Mouse (Mus musculus) CH12.LX (cell line): ENCODE data around the gene Actl10. TPM values are rescaled to one million over a fixed set of nuclear protein-coding genes. Genes with fewer than 3 reads are reported as not detected.

Experiments used
- DNase-seq: peaks from one replicate; pipeline ENCODE4 v3.0.0-alpha.2; 2013; ENCODE audit errors: extremely low read depth
- H3K27ac ChIP-seq: 2 replicates; pipeline ENCODE4 v1.5.1; 2012; ENCODE audit warnings: low read depth, mild to moderate bottlenecking, control low read depth, moderate library complexity; ENCODE audit not compliant: insufficient read depth
- H3K27me3 ChIP-seq: replicated peaks from 2 replicates; pipeline ENCODE3; 2012; ENCODE audit warnings: inconsistent platforms
- H3K36me3 ChIP-seq, 2 experiments: replicated peaks in 1 of 2; 2 replicates each; pipeline versions ENCODE3 to v1.6.1; 2012; ENCODE audit warnings: inconsistent platforms in 1 of 2, low read length in 1 of 2, mild to moderate bottlenecking in 1 of 2, mixed read lengths in 1 of 2, moderate library complexity in 1 of 2; ENCODE audit not compliant: control insufficient read depth in 1 of 2, insufficient read depth in 1 of 2
- H3K4me1 ChIP-seq, 2 experiments: 2 replicates each; pipeline ENCODE4 v1.6.1; 2012; ENCODE audit warnings: inconsistent platforms in 1 of 2, moderate library complexity in 1 of 2; ENCODE audit not compliant: insufficient read depth in 2 of 2, control insufficient read depth in 1 of 2
- H3K4me2 ChIP-seq: 2 replicates; pipeline ENCODE4 v1.6.1; 2012; ENCODE audit warnings: low read depth, mild to moderate bottlenecking, control low read depth; ENCODE audit not compliant: poor library complexity, insufficient read depth, severe bottlenecking
- H3K4me3 ChIP-seq, 3 experiments: fragments of 150-350 bp in 1 of 3; sonication (generic) in 1 of 3; replicated peaks in 1 of 3; 2 replicates each; pipeline versions ENCODE3 to v1.5.1; 2011 to 2012; ENCODE audit warnings: low read depth in 2 of 3, low read length in 2 of 3, mild to moderate bottlenecking in 2 of 3, moderate library complexity in 2 of 3, control low read depth in 1 of 3, improper control_type of control experiment in 1 of 3, inconsistent platforms in 1 of 3, mixed read lengths in 1 of 3; ENCODE audit not compliant: poor library complexity in 1 of 3
- H3K79me2 ChIP-seq: replicated peaks from 2 replicates; pipeline ENCODE4 v1.6.1; 2012; ENCODE audit warnings: mild to moderate bottlenecking, moderate library complexity; ENCODE audit not compliant: control insufficient read depth, poor library complexity, insufficient read depth, severe bottlenecking; ENCODE audit errors: extremely low read depth
- H3K9ac ChIP-seq: 2 replicates; pipeline ENCODE4 v1.6.1; 2012; ENCODE audit warnings: low read depth, mild to moderate bottlenecking, control low read depth, moderate library complexity; ENCODE audit not compliant: insufficient read depth
- H3K9me3 ChIP-seq: replicated peaks from 2 replicates; pipeline ENCODE3; 2012; ENCODE audit warnings: low read length, inconsistent platforms, mixed read lengths
- CHD1 ChIP-seq: IDR thresholded peaks from 2 replicates; pipeline ENCODE4 v1.6.1; 2012; ENCODE audit warnings: low read depth, low read length, improper control_type of control experiment, inconsistent platforms
- EP300 ChIP-seq: IDR thresholded peaks from 2 replicates; pipeline ENCODE4 v1.6.1; 2011; ENCODE audit warnings: low read length, improper control_type of control experiment
- GABPA ChIP-seq: IDR thresholded peaks from 2 replicates; pipeline ENCODE4 v1.6.1; 2012; ENCODE audit warnings: low read depth, low read length, improper control_type of control experiment, inconsistent platforms; ENCODE audit not compliant: insufficient replicate concordance
- HCFC1 ChIP-seq: IDR thresholded peaks from 2 replicates; pipeline ENCODE4 v1.6.1; 2012; ENCODE audit warnings: low read depth, mild to moderate bottlenecking, inconsistent platforms, low read length, improper control_type of control experiment
- IRF4 ChIP-seq: IDR thresholded peaks from 2 replicates; pipeline ENCODE4 v1.6.1; 2014; ENCODE audit warnings: low read depth, mild to moderate bottlenecking, inconsistent platforms, low read length, improper control_type of control experiment
- JUN ChIP-seq: IDR thresholded peaks from 2 replicates; pipeline ENCODE4 v1.6.1; 2011; ENCODE audit warnings: low read depth, mild to moderate bottlenecking, low read length, improper control_type of control experiment, moderate library complexity; ENCODE audit not compliant: insufficient read depth
- MAFK ChIP-seq: IDR thresholded peaks from 2 replicates; pipeline ENCODE4 v1.6.1; 2011; ENCODE audit warnings: low read length, improper control_type of control experiment; ENCODE audit not compliant: insufficient replicate concordance
- MAX ChIP-seq: IDR thresholded peaks from 2 replicates; pipeline ENCODE4 v1.6.1; 2011; ENCODE audit warnings: low read length, improper control_type of control experiment
- MAZ ChIP-seq: IDR thresholded peaks from 2 replicates; pipeline ENCODE4 v1.6.1; 2012; ENCODE audit warnings: low read depth, mild to moderate bottlenecking, inconsistent platforms, low read length, improper control_type of control experiment, moderate library complexity
- MEF2A ChIP-seq: IDR thresholded peaks from 2 replicates; pipeline ENCODE4 v1.6.1; 2014; ENCODE audit warnings: low read depth, mild to moderate bottlenecking, inconsistent platforms, low read length, improper control_type of control experiment, borderline replicate concordance
- NELFE ChIP-seq: IDR thresholded peaks from 2 replicates; pipeline ENCODE4 v1.6.1; 2011; ENCODE audit warnings: low read depth, low read length, improper control_type of control experiment
- NRF1 ChIP-seq: IDR thresholded peaks from 2 replicates; pipeline ENCODE4 v1.6.1; 2014; ENCODE audit warnings: low read depth, mild to moderate bottlenecking, inconsistent platforms, low read length, improper control_type of control experiment, moderate library complexity
- PAX5 ChIP-seq: IDR thresholded peaks from 2 replicates; pipeline ENCODE4 v1.6.1; 2012; ENCODE audit warnings: low read length, inconsistent platforms, mixed read lengths
- POLR2A ChIP-seq: IDR thresholded peaks from 2 replicates; pipeline ENCODE4 v1.6.1; 2011; ENCODE audit warnings: low read depth, mild to moderate bottlenecking, improper control_type of control experiment, low read length
- RAD21 ChIP-seq: IDR thresholded peaks from 2 replicates; pipeline ENCODE4 v1.6.1; 2011; ENCODE audit warnings: low read depth, mild to moderate bottlenecking, low read length, improper control_type of control experiment, moderate library complexity
- SMC3 ChIP-seq: IDR thresholded peaks from 2 replicates; pipeline ENCODE4 v1.6.1; 2011; ENCODE audit warnings: low read depth, low read length, improper control_type of control experiment
- TBP ChIP-seq: conservative IDR thresholded peaks from 2 replicates; pipeline ENCODE4 v1.6.1; 2011; ENCODE audit warnings: low read depth, low read length, improper control_type of control experiment
- TCF12 ChIP-seq: IDR thresholded peaks from 2 replicates; pipeline ENCODE4 v1.6.1; 2014; ENCODE audit warnings: low read depth, mild to moderate bottlenecking, inconsistent platforms, low read length, improper control_type of control experiment
- USF1 ChIP-seq: IDR thresholded peaks from 2 replicates; pipeline ENCODE4 v1.6.1; 2014; ENCODE audit warnings: low read depth, mild to moderate bottlenecking, inconsistent platforms, low read length, improper control_type of control experiment
- ZKSCAN1 ChIP-seq: IDR thresholded peaks from 2 replicates; pipeline ENCODE4 v1.6.1; 2012; ENCODE audit warnings: low read depth, inconsistent platforms, low read length, improper control_type of control experiment, borderline replicate concordance
- ZNF384 ChIP-seq: IDR thresholded peaks from 2 replicates; pipeline ENCODE4 v1.6.1; 2012; ENCODE audit warnings: low read depth, low read length, improper control_type of control experiment, inconsistent platforms
- dilution Hi-C: fragments of 300-500 bp; cut with MboI; formaldehyde crosslinking; loops from 2 replicates; pipeline ENCODE4 v1.14.3; 2020; ENCODE audit warnings: low sequenced_read_pairs; ENCODE audit not compliant: extremely low pct_unique_long_range_greater_than_20kb, extremely low pct_ligation_motif_present
- in situ Hi-C: fragments of 300-500 bp; cut with MboI; formaldehyde crosslinking; loops from 3 replicates; pipeline ENCODE4 v1.14.3; 2019; ENCODE audit warnings: low sequenced_read_pairs, low pct_ligation_motif_present, low pct_unique_long_range_greater_than_20kb, mixed read lengths
- polyA plus RNA-seq: library from polyadenylated mRNA; unstranded; fragments of >175 nt; gene quantifications from 2 replicates; pipeline ENCODE4 v1.2.1, GENCODE M21; 2012; ENCODE audit warnings: low read depth; ENCODE audit not compliant: insufficient read length
- total RNA-seq, 2 experiments: library from RNA; depleted of rRNA; stranded (reverse); fragments of 300-350 nt in 1 of 2; fragments of >200 nt in 1 of 2; gene quantifications; 2 replicates each; pipeline ENCODE4 v1.2.3; 2012 to 2014

The Actl10 gene
- total and polyA plus RNA-seq, 3 experiments, result 0.20 to 0.25 TPM; not detected in 1

DNA sequence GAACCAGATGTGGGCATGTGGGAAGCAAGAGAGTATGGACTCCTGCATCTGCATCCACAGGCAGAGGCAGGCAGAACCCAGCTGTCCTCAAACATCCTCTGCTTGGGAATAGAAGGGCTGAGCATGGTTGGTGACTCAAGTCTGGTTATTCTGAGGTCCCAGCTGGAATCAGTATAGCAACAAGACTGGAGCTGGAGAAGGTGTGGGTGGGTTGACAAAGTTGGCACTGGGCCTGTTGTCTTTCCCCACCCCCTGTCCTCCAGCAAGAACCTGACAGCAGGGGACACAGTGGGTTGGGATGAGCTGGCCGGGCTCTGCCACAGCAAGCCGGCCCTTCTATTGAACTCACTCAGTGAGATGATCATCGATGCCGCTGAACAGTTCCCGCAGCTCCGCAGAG, 3.7 kb downstream of the Actl10 start:
- in situ Hi-C loops (no loop called here), dilution Hi-C loops (no loop called here)

DNA sequence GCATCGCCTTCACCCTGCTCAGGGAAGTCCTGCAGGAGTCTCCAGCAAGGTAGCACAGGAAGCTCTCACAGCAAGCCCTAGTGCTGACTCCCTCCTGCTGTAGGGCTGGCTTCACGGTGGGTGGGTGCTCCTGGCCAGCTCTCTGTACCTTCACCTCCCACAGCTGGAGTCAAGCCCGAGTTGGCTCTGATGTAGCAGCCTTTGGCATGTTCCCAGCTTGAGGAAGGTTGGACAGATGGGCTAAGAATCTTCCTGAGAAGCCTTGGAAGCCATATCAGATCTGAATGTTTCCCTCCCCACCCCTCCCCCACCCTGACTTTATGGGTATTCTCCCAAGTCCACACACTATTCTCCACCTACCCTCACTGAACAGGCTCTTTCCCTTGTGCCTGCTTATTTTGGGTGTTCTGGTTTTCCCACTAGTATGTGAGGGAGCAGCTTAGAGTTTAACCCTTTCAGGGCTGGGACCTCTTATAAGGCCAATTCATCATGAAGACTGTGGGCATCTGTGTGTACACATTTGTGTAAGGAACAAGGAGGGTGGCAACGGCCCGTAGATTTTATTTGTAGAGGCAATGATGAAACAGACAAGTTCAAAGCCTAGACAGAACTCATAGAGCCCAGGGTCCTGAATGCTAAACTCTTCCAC, 5.7 kb downstream of the Actl10 start:
- TF ChIP-seq TCF12, result no peak
- no peak for TF ChIP-seq GABPA
- TF ChIP-seq PAX5, result no peak
- TF ChIP-seq RAD21, result no peak
- no peak for TF ChIP-seq SMC3
- no peak for TF ChIP-seq MAZ
- no peak for TF ChIP-seq NELFE
- TF ChIP-seq MEF2A, result no peak
- TF ChIP-seq ZNF384, result no peak
- no peak for TF ChIP-seq NRF1
- no peak for TF ChIP-seq IRF4
- TF ChIP-seq ZKSCAN1, result no peak
- no peak for TF ChIP-seq CHD1
- no peak for TF ChIP-seq JUN
- Histone ChIP-seq H3K27ac (no peak overlapping the region), H3K36me3 (peaks cover 29 to 86% of the 10 kb centered on the region in 2 experiments), H3K9ac (no peak overlapping the region), H3K27me3 (no peaks in the 10 kb centered on the region), H3K4me2 (no peak overlapping the region), H3K9me3 (no peaks in the 10 kb centered on the region), H3K79me2 (no peaks in the 10 kb centered on the region), H3K4me3 (no peak overlapping the region), H3K4me1 (peaks cover 0 to 17% of the 10 kb centered on the region in 2 experiments; a peak in 1 of 4 replicates)
- in situ Hi-C loops, result no loop called here
- no peak for DNase-seq
- dilution Hi-C loops, result no loop called here

More for the DNA sequence above, 3.7 kb downstream of the Actl10 start:
- Histone ChIP-seq H3K9ac (no peak overlapping the region), H3K36me3 (peaks cover 17 to 84% of the 10 kb centered on the region in 2 experiments), H3K4me1 (peaks cover 0 to 9% of the 10 kb centered on the region in 2 experiments; a peak in 1 of 4 replicates), H3K27me3 (no peaks in the 10 kb centered on the region), H3K79me2 (no peaks in the 10 kb centered on the region), H3K27ac (no peak overlapping the region), H3K4me2 (no peak overlapping the region), H3K4me3 (no peak overlapping the region), H3K9me3 (no peaks in the 10 kb centered on the region)
- DNase-seq, result no peak
- TF ChIP-seq POLR2A, result no peak
- TF ChIP-seq USF1, result no peak
- TF ChIP-seq TBP, result no peak
- TF ChIP-seq SMC3, result no peak
- no peak for TF ChIP-seq MAX
- no peak for TF ChIP-seq EP300
- TF ChIP-seq MAFK, result no peak
- TF ChIP-seq NRF1, result no peak
- TF ChIP-seq HCFC1, result no peak
